Mouse (Mus musculus) embryonic facial prominence, embryonic 14.5 days (tissue): Measurements from ENCODE around the gene Cyb561a3. TPM values are rescaled to one million over a fixed set of nuclear protein-coding genes. Genes with fewer than 3 reads are reported as not detected.

ENCODE experiments used
- ATAC-seq: fragments of 200-750 bp; cut with Nextera tagmentation; 2 replicates; pipeline ENCODE4 v1.8.0; 2017; ENCODE audit warnings: low read depth, moderate number of reproducible peaks, moderate TSS enrichment
- DNase-seq: peaks from one replicate; pipeline ENCODE4 v3.0.0-alpha.2; 2015; ENCODE audit warnings: low spot score
- H3K27ac ChIP-seq: fragments of 300-500 bp; sonication (generic); replicated peaks from 2 replicates; pipeline ENCODE4 v1.5.1; 2014; ENCODE audit warnings: low read depth, mild to moderate bottlenecking, low read length, moderate library complexity
- H3K27me3 ChIP-seq: fragments of 300-500 bp; sonication (generic); replicated peaks from 2 replicates; pipeline ENCODE4 v1.6.1; 2014; ENCODE audit warnings: low read length; ENCODE audit not compliant: control insufficient read depth, insufficient read depth
- H3K36me3 ChIP-seq: fragments of 300-500 bp; sonication (generic); 2 replicates; pipeline ENCODE4 v1.6.1; 2014; ENCODE audit warnings: low read length, mixed read lengths; ENCODE audit not compliant: control insufficient read depth, insufficient read depth
- H3K4me1 ChIP-seq: fragments of 300-500 bp; sonication (generic); 2 replicates; pipeline ENCODE4 v1.6.1; 2014; ENCODE audit warnings: antibody characterized with exemption, low read length; ENCODE audit not compliant: control insufficient read depth, insufficient read depth
- H3K4me2 ChIP-seq: fragments of 300-500 bp; sonication (generic); 2 replicates; pipeline ENCODE4 v1.6.1; 2014; ENCODE audit warnings: low read depth, mild to moderate bottlenecking, low read length, moderate library complexity, mixed read lengths
- H3K4me3 ChIP-seq: fragments of 300-500 bp; sonication (generic); 2 replicates; pipeline ENCODE4 v1.5.1; 2014; ENCODE audit warnings: low read depth, mild to moderate bottlenecking, low read length
- H3K9ac ChIP-seq: fragments of 300-500 bp; sonication (generic); 2 replicates; pipeline ENCODE4 v1.6.1; 2014; ENCODE audit warnings: low read depth, mild to moderate bottlenecking, low read length, moderate library complexity, mixed read lengths
- H3K9me3 ChIP-seq: fragments of 300-500 bp; sonication (generic); 2 replicates; pipeline ENCODE4 v1.6.1; 2016; ENCODE audit warnings: low read length; ENCODE audit not compliant: control insufficient read depth
- WGBS: fragments of 180-500 bp; shearing (Covaris S2); extraction: QIAGEN DNeasy Blood & Tissue Kit; methylation state at CpG from one replicate; pipeline ENCODE4 v1.1.7; 2014; 5-methylcytosine and 5-hydroxymethylcytosine counted together
- polyA plus RNA-seq: library from polyadenylated mRNA; unstranded; fragments of >200 nt; fragmentation: Nextera tagmentation; extraction: Ambion mirVana; gene quantifications from 2 replicates; pipeline ENCODE4 v1.2.1, GENCODE M21; 2014

The Cyb561a3 gene
- polyA plus RNA-seq, 1 experiment from 2014 or later = 20.7 TPM

- no peak overlapping the region for H3K9ac ChIP-seq
- no peak overlapping the region for H3K4me3 ChIP-seq
- no peak overlapping the region for H3K27ac ChIP-seq
- H3K9me3 ChIP-seq = no peaks in the 10 kb centered on the region
- 81% methylated on average over 7 of the region's 7 CpGs for WGBS
- H3K36me3 ChIP-seq = 0 out of 2 replicates have a peak, but pooled peaks cover 6% of the 10 kb centered on the region
- H3K4me2 ChIP-seq = no peak overlapping the region
- H3K27me3 ChIP-seq = no peaks in the 10 kb centered on the region
- peaks cover 4% of the 10 kb centered on the region for H3K4me1 ChIP-seq
- DNase-seq (no peak), ATAC-seq (no peak)
Measured at GRCm38 (mm10) chr19:10583550-10584146, 6.7 kb downstream of the Cyb561a3 start.

GRCm38 (mm10) chr19:10585112-10585511 is 8.1 kb downstream of the Cyb561a3 start:
- H3K4me1 ChIP-seq = peaks cover 17% of the 10 kb centered on the region
- no peak overlapping the region for H3K9ac ChIP-seq
- ATAC-seq (no peak), DNase-seq (no peak)
- H3K4me3 ChIP-seq = no peak overlapping the region
- H3K4me2 ChIP-seq = no peak overlapping the region
- H3K9me3 ChIP-seq = no peaks in the 10 kb centered on the region
- WGBS = 87% methylated on average over 8 of the region's 8 CpGs
- no peaks in the 10 kb centered on the region for H3K27me3 ChIP-seq
- no peak overlapping the region for H3K27ac ChIP-seq
- H3K36me3 ChIP-seq = 0 out of 2 replicates have a peak, but pooled peaks cover 6% of the 10 kb centered on the region

GRCm38 (mm10) chr19:10587231-10587630 is 10.3 kb downstream of the Cyb561a3 start:
- H3K36me3 ChIP-seq = 0 out of 2 replicates have a peak, but pooled peaks cover 7% of the 10 kb centered on the region

GRCm38 (mm10) chr19:10589127-10589857 is 12.3 kb downstream of the Cyb561a3 start:
- DNase-seq (peak; percentile 67), ATAC-seq (peak; percentile 83)
- 37% methylated on average over 5 of the region's 5 CpGs for WGBS
- Histone ChIP-seq H3K4me2 (no peak overlapping the region), H3K9ac (peak overlapping the region; percentile 46), H3K36me3 (peaks cover 13% of the 10 kb centered on the region), H3K4me3 (no peak overlapping the region), H3K4me1 (peaks cover 17% of the 10 kb centered on the region), H3K27me3 (no peaks in the 10 kb centered on the region), H3K27ac (peak overlapping the region; percentile 79), H3K9me3 (no peaks in the 10 kb centered on the region)

More at GRCm38 (mm10) chr19:10587231-10587630, 10.3 kb downstream of the Cyb561a3 start:
- ATAC-seq (no peak), DNase-seq (no peak)
- H3K4me1 ChIP-seq = peaks cover 17% of the 10 kb centered on the region
- H3K4me3 ChIP-seq = no peak overlapping the region
- no peak overlapping the region for H3K27ac ChIP-seq
- WGBS = 88% methylated on average over 8 of the region's 8 CpGs
- H3K4me2 ChIP-seq = no peak overlapping the region
- H3K27me3 ChIP-seq = no peaks in the 10 kb centered on the region
- H3K9me3 ChIP-seq = no peaks in the 10 kb centered on the region
- no peak overlapping the region for H3K9ac ChIP-seq

GRCm38 (mm10) chr19:10590301-10590700 is 13.3 kb downstream of the Cyb561a3 start:
- DNase-seq = peak; percentile 30
- H3K4me3 ChIP-seq = no peak overlapping the region
- no peak overlapping the region for H3K9ac ChIP-seq
- H3K27ac ChIP-seq = no peak overlapping the region
- H3K9me3 ChIP-seq = no peaks in the 10 kb centered on the region
- H3K4me1 ChIP-seq = peaks cover 17% of the 10 kb centered on the region
- H3K36me3 ChIP-seq = peaks cover 13% of the 10 kb centered on the region
- ATAC-seq = no peak
- H3K27me3 ChIP-seq = no peaks in the 10 kb centered on the region
- no peak overlapping the region for H3K4me2 ChIP-seq
- WGBS = 43% methylated on average over 3 of the region's 3 CpGs

GRCm38 (mm10) chr19:10591659-10592377 is 14.8 kb downstream of the Cyb561a3 start:
- H3K9ac ChIP-seq = no peak overlapping the region
- H3K4me2 ChIP-seq = no peak overlapping the region
- H3K27ac ChIP-seq = no peak overlapping the region
- no peak overlapping the region for H3K4me3 ChIP-seq
- H3K27me3 ChIP-seq = no peaks in the 10 kb centered on the region
- peaks cover 15% of the 10 kb centered on the region for H3K36me3 ChIP-seq
- WGBS = 91% methylated on average over 6 of the region's 6 CpGs
- H3K4me1 ChIP-seq = peaks cover 17% of the 10 kb centered on the region
- DNase-seq = no peak
- no peaks in the 10 kb centered on the region for H3K9me3 ChIP-seq
- no peak for ATAC-seq

GRCm38 (mm10) chr19:10598188-10598587 is 21.2 kb downstream of the Cyb561a3 start:
- Histone ChIP-seq H3K4me1 (0 out of 2 replicates have a peak, but pooled peaks cover 3% of the 10 kb centered on the region), H3K27me3 (no peaks in the 10 kb centered on the region), H3K36me3 (peaks cover 32% of the 10 kb centered on the region), H3K27ac (no peak overlapping the region), H3K9me3 (no peaks in the 10 kb centered on the region), H3K4me3 (no peak overlapping the region), H3K9ac (no peak overlapping the region), H3K4me2 (no peak overlapping the region)
- 39% methylated on average over 3 of the region's 3 CpGs for WGBS
- DNase-seq (no peak), ATAC-seq (no peak)

GRCm38 (mm10) chr19:10599648-10600047 is 22.7 kb downstream of the Cyb561a3 start:
- Histone ChIP-seq H3K9me3 (no peaks in the 10 kb centered on the region), H3K4me2 (no peak overlapping the region), H3K36me3 (peaks cover 29% of the 10 kb centered on the region; the same call in 1 of the 2 replicates), H3K4me3 (no peak overlapping the region), H3K27me3 (no peaks in the 10 kb centered on the region), H3K27ac (no peak overlapping the region), H3K4me1 (peaks cover 7% of the 10 kb centered on the region; the same call in 1 of the 2 replicates), H3K9ac (no peak overlapping the region)
- DNase-seq (no peak), ATAC-seq (no peak)
- WGBS = 81% methylated on average over 2 of the region's 2 CpGs
